Mouse (Mus musculus) megakaryocyte-erythroid progenitor cell, adult 5-6 weeks (primary cell): ENCODE data around the gene Gm45062. TPM values are rescaled to one million over a fixed set of nuclear protein-coding genes. Genes with fewer than 3 reads are reported as not detected.
A peak's percentile ranks its signal among the peaks of the same experiment; 100 is the strongest.

Experiments used
- ATAC-seq: replicated peaks from 2 replicates; pipeline ENCODE4 v1.8.0; 2016; ENCODE audit warnings: mild to moderate bottlenecking, inconsistent platforms; ENCODE audit not compliant: severe bottlenecking, poor library complexity, low FRiP score, low TSS enrichment
- total RNA-seq, 2 experiments: library from RNA; stranded (forward) in 1 of 2; stranded (reverse) in 1 of 2; fragments of 200-1000, 215-1000 nt in 1 of 2; fragments of >200 nt in 1 of 2; fragmentation: Nextera tagmentation in 1 of 2; gene quantifications; 2 replicates each; pipeline ENCODE4 v1.2.3; 2014 to 2017

The Gm45062 gene
- 1.6 and 5.8 TPM in 2 replicates for total RNA-seq (2014; fragmentation: Nextera tagmentation)
- total RNA-seq (2017), result 8.7 TPM in 1 of 2 replicates, not detected in the other

DNA sequence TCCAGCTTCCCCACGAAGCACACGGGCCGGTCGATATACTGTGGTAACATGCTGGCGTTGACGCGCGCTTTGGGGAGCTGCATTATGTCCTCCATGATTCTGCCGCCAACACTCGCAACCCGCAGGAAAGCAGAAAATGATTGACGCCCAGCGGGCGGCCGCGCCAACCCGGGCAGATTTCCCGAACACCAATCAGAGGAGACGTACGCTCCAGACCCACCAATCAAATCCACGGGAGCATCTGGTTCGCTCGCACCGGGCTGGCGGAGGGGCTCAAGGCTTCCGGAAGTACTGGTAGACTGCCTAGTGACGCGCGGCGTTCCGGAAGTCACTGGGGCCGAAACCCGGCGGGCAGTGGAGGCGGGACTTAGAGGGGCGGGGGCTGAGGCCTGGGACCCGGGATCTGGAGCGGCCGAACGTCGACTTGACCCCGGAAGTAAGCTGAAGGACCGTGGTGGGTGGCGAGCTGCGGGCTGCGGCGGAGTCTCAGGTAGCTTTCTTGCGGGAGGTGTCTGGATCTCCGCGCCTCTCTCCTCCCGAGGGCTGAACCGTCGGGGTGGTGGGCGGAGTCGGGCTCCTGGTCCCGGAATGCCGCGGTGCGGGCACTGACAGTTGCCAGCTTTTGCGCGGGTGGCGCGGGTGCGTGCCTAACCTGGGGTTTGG is at the start of gene Gm45062, which contains the start of the genes Rpa3 and Umad1:
Gene Gm45062 (plus strand): TSS at position 447 of the 663 bp plus-strand sequence.
Gene Rpa3 (minus strand): TSS at position 170 of the 663 bp plus-strand sequence.
Gene Umad1 (plus strand): TSS at position 285 of the 663 bp plus-strand sequence.
- ATAC-seq, result peak; percentile 99

DNA sequence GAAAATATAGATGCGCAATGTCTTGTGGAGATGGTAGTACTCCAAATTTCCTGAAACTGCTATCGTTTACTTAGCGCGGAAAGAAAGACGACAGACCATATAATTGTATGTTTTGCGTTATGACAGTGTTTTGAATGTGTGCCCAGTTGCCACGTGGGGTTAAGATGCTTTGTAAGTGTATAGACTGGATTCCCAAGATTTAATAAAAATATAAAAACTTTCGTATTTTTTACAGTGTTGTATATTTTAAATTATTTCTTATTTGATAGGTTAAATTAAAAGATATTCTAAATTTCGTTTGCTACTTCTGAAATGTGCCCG is 49.4 kb upstream of the Gm45062 start:
- peak; percentile 34 for ATAC-seq

GRCm38 (mm10) chr6:8210661-8211060 is 48.6 kb upstream of the Gm45062 start:
- ATAC-seq, result peak; percentile 35

DNA sequence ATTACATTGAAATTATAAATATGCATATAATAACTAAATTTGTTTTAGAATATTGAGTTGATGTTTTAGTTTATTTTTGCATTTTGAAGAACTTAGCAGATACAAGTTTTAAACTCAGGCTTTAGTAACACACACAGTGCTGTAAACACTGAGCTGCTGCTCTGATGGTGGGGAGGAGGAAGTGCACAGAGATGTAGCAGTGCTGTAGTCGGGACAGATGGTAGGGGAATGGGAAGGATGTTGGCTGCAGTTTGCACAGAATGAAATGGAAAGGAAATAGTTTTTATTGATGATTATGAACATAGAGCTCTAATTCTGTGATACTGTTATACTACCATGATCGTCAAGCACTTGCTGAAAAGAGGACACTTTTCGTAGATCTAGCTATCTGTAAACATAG is 32.2 kb upstream of the Gm45062 start:
- ATAC-seq, result no peak

- no peak for ATAC-seq
Measured at GRCm38 (mm10) chr6:8228596-8228995, 30.7 kb upstream of the Gm45062 start.

DNA sequence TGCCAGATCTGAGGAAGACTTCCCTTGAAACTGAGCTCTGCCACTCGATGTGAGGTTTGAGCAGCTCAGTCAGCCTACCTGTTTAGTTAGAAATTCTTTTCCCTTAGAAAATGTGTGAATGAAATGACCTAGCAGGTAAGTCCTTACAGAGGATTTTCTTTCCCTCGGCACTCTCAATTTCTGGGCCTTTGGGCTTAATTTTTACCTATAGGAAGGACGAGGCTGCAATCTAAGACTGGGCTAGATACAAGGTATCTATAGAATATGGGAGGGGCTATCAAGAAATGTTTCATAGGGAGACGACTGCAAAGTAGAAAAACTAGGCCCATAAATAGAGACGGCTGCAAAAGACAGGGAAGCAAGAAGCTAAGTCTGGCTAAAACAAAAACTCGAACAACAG is 934 bp upstream of the Gm45062 start:
- ATAC-seq, result peak; percentile 40

GRCm38 (mm10) chr6:8259667-8260044 is 406 bp downstream of the Gm45062 start:
- peak; percentile 41; the same call in 1 of the 2 replicates for ATAC-seq

GRCm38 (mm10) chr6:8271047-8271446 is 11.8 kb downstream of the Gm45062 start:
- ATAC-seq, result no peak

GRCm38 (mm10) chr6:8274387-8275054 is 15.3 kb downstream of the Gm45062 start:
- ATAC-seq, result peak; percentile 84

DNA sequence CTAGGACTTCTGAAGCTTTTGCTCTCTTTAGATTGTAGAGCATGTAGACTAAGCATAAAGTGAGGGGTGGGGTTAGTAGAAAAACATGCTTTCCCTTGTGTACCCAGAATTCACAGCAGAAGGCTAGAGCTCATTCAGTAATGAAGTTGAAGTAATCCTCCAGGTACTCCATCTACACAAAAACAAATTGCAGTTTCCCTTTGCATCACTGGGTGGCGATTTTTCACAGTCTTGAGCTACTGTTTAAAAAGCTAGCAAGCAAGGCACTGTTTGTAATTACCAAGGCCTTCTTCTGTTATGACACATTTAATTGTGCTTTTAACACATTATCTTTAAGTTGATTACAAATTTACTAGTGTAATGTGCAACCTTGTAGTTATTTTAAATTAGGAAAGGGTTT is 15.8 kb downstream of the Gm45062 start:
- ATAC-seq, result peak; percentile 85

GRCm38 (mm10) chr6:8276431-8276830 is 17.2 kb downstream of the Gm45062 start:
- ATAC-seq, result peak; percentile 51; the same call in 1 of the 2 replicates

GRCm38 (mm10) chr6:8278426-8279002 is 19.3 kb downstream of the Gm45062 start:
- ATAC-seq, result no peak

DNA sequence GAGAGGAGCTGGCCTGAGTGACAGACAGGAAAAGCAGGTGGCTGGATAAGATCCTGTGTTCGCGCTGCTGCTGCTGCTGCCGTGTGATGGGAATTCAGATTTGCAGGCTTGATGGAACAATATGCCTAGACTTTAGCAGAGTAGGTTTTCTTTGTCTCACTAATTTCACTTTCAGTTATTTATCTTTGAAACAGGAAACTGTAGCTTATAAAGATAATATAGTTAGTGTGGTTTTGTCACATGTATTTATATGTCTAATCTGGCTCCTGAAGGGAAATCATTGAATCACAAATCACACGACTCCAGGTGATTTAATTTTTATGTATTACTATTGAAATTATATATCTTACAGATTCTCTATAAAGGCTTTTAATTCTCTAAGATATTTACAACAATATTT is 24.0 kb downstream of the Gm45062 start:
- peak; percentile 35; the same call in 1 of the 2 replicates for ATAC-seq

GRCm38 (mm10) chr6:8285401-8285960 is 26.2 kb downstream of the Gm45062 start:
- no peak for ATAC-seq

DNA sequence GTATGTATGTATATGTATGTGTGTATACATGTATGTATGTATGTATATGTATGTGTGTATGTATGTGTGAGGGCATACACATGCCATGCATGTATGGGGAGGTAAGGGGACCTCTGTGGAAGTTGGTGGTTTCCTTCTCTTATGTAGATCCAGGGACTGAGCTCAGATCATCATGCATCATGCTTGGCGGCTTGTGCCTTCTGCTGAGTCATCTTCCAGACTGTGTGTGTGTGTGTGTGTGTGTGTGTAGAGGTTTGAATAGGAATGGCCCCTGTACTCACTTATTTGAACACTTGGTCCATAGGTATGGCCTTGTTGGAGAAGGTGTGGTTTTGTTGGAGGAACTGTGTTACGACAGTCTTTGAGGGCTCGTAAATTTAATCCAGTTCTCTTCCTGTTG is 26.9 kb downstream of the Gm45062 start:
- no peak for ATAC-seq

- no peak for ATAC-seq
Measured at GRCm38 (mm10) chr6:8288755-8289580, 29.7 kb downstream of the Gm45062 start.

- ATAC-seq, result no peak
Measured at GRCm38 (mm10) chr6:8294048-8294784, 35.0 kb downstream of the Gm45062 start.

DNA sequence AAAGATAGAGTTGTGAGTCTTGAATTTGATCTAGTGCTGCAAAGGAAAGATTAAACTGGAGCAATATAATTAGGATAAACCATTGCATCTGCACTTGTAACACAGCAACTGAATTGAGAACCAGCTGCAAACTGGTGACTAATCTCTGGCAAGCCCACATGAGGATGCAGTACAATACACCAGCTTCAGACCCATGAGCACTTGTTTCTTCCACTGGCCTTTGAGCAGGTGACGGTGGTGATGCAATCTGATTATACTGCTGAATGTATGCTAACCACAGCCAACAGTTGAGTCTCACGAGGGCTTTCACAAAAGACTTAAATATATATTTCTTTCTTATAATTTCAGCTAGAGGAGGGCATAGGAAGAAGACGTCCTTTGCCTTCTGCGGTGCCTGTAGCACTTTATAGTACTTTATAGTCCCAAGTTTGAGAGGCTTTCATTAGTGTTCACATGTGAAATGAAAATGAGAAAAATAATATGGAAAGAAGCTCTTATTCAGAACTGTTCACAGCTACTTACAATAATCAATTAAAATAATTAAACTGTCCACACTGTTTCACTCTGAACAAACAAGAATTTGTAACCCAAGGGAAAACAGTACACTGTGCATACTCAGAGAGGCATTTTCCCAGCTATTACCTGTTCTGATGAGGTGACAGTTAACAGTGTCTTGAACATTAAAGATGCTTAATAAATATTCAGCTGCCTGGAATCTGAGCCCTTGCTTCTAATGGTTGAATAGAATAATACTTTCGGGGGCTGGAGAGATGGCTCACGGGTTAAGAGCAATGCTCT is 40.0 kb downstream of the Gm45062 start:
- no peak for ATAC-seq
